Mouse (Mus musculus) olfactory bulb, adult 2 months (tissue): ENCODE data around the gene Chac1.

Source experiments
- CTCF ChIP-seq: fragments of 200-500 bp; IDR thresholded peaks from 2 replicates; pipeline ENCODE4 v1.5.1; 2012; ENCODE audit warnings: low read depth, mild to moderate bottlenecking, low read length, moderate library complexity; ENCODE audit not compliant: insufficient read depth
- POLR2A ChIP-seq: fragments of 200-500 bp; IDR thresholded peaks from 2 replicates; pipeline ENCODE4 v1.6.1; 2012; ENCODE audit warnings: mild to moderate bottlenecking, low read depth, low read length, moderate library complexity; ENCODE audit not compliant: insufficient read depth

- no peak for TF ChIP-seq CTCF
- TF ChIP-seq POLR2A: no peak
Observed at GRCm38 (mm10) chr2:119377826-119378225, 26.8 kb downstream of the Chac1 start.
